Mouse (Mus musculus) lung, embryonic 16.5 days (tissue): ENCODE results near the gene 4930562C15Rik. TPM values are rescaled to one million over a fixed set of nuclear protein-coding genes. Genes with fewer than 3 reads are reported as not detected.
"Not testable (repeated sequence)": the region's sequence is repeated elsewhere in the genome, so short reads cannot be mapped to it uniquely, and the experiment has no call there.

Source experiments
- ATAC-seq: fragments of 200-750 bp; cut with Nextera tagmentation; 2 replicates; pipeline ENCODE4 v1.8.0; 2017; ENCODE audit warnings: low read depth, mild to moderate bottlenecking, moderate library complexity
- H3K27ac ChIP-seq: fragments of 300-500 bp; sonication (generic); 2 replicates; pipeline ENCODE4 v1.5.1; 2014; ENCODE audit warnings: mild to moderate bottlenecking, control low read depth, low read length
- H3K27me3 ChIP-seq: fragments of 300-500 bp; sonication (generic); 2 replicates; pipeline ENCODE4 v1.6.1; 2014; ENCODE audit warnings: low read depth, low read length, mixed read lengths; ENCODE audit not compliant: control insufficient read depth, insufficient read depth
- H3K36me3 ChIP-seq: fragments of 300-500 bp; sonication (generic); 2 replicates; pipeline ENCODE4 v1.6.1; 2014; ENCODE audit warnings: low read length; ENCODE audit not compliant: control insufficient read depth, insufficient read depth
- H3K4me1 ChIP-seq: fragments of 300-500 bp; sonication (generic); replicated peaks from 2 replicates; pipeline ENCODE4 v1.6.1; 2014; ENCODE audit warnings: low read length, mixed read lengths; ENCODE audit not compliant: control insufficient read depth, insufficient read depth
- H3K4me2 ChIP-seq: fragments of 300-500 bp; sonication (generic); 2 replicates; pipeline ENCODE4 v1.6.1; 2014; ENCODE audit warnings: low read depth, low read length, control low read depth
- H3K4me3 ChIP-seq: fragments of 300-500 bp; sonication (generic); 2 replicates; pipeline ENCODE4 v1.5.1; 2014; ENCODE audit warnings: mild to moderate bottlenecking, low read length, control low read depth
- H3K9ac ChIP-seq: fragments of 300-500 bp; sonication (generic); 2 replicates; pipeline ENCODE4 v1.6.1; 2014; ENCODE audit warnings: low read length, control low read depth
- H3K9me3 ChIP-seq: fragments of 300-500 bp; sonication (generic); 2 replicates; pipeline ENCODE4 v1.6.1; 2016; ENCODE audit warnings: low read length; ENCODE audit not compliant: control insufficient read depth
- WGBS: fragments of 180-500 bp; shearing (Covaris S2); extraction: QIAGEN DNeasy Blood & Tissue Kit; methylation state at CpG from one replicate; pipeline ENCODE4 v1.1.7; 2014; 5-methylcytosine and 5-hydroxymethylcytosine counted together
- polyA plus RNA-seq: library from polyadenylated mRNA; unstranded; fragments of >200 nt; fragmentation: Nextera tagmentation; extraction: Ambion mirVana; gene quantifications from 2 replicates; pipeline ENCODE4 v1.2.1, GENCODE M21; 2015

Gene 4930562C15Rik
- polyA plus RNA-seq, result 0.62 and 1.4 TPM in 2 replicates

- peak; percentile 60 for ATAC-seq
- Histone ChIP-seq H3K9me3 (no peaks in the 10 kb centered on the region), H3K36me3 (no peaks in the 10 kb centered on the region), H3K4me1 (no peaks in the 10 kb centered on the region), H3K27ac (peak within 1 kb of the TSS; percentile 23; the same call in 1 of the 2 replicates), H3K4me3 (no peak within 1 kb of the TSS), H3K27me3 (no peaks in the 10 kb centered on the region), H3K9ac (no peak within 1 kb of the TSS), H3K4me2 (no peak within 1 kb of the TSS)
- 66% methylated on average over 3 of the region's 3 CpGs for WGBS
Measured at GRCm38 (mm10) chr16:4835191-4835590, at the start of gene 4930562C15Rik. TSS of gene 4930562C15Rik (plus strand) at chr16:4835416.

GRCm38 (mm10) chr16:4785706-4786105, 49.5 kb upstream of the 4930562C15Rik start:
- 58% methylated on average over 4 of the region's 4 CpGs for WGBS
- Histone ChIP-seq H3K27me3 (no peaks in the 10 kb centered on the region), H3K9ac (no peak overlapping the region), H3K36me3 (no peaks in the 10 kb centered on the region), H3K4me1 (peaks cover 30% of the 10 kb centered on the region), H3K4me2 (no peak overlapping the region), H3K27ac (no peak overlapping the region), H3K4me3 (no peak overlapping the region), H3K9me3 (no peaks in the 10 kb centered on the region)
- no peak for ATAC-seq

GRCm38 (mm10) chr16:4788176-4788575, 47.0 kb upstream of the 4930562C15Rik start:
- no peak overlapping the region for H3K27ac ChIP-seq
- no peak overlapping the region for H3K4me3 ChIP-seq

DNA sequence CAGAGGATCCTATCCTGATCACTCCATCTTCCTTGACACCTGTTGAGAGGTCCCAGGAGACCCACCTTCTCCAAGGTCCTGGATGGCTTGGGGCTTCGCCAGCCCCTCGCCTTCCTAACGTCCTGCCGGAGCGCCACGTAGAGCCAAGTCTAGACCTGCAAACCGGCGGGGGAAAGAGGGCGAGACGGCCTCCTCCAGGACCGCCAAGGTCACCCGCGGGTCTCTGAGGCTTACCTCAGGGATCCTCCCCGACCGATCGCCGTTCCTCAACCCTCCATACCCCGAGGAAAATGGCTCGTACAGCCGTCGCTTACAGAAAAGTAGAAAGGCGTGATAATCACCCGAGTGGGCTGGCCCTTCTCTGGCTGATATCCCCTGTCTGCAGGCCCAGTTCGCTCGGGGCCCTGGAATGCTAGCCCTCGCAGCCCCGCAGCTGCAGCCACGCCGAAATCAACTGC, 45.9 kb upstream of the 4930562C15Rik start:
- WGBS, result under 1% methylated on average over 29 of the region's 29 CpGs
- H3K4me2 ChIP-seq, result peak overlapping the region; percentile 81
- no peaks in the 10 kb centered on the region for H3K27me3 ChIP-seq
- peak; percentile 48 for ATAC-seq
- no peaks in the 10 kb centered on the region for H3K36me3 ChIP-seq
- H3K4me1 ChIP-seq, result peaks cover 20% of the 10 kb centered on the region
- peak overlapping the region; percentile 95 for H3K27ac ChIP-seq
- peak overlapping the region; percentile 79 for H3K4me3 ChIP-seq
- peak overlapping the region; percentile 88 for H3K9ac ChIP-seq
- H3K9me3 ChIP-seq, result no peaks in the 10 kb centered on the region

More at GRCm38 (mm10) chr16:4788176-4788575, 47.0 kb upstream of the 4930562C15Rik start:
- peak overlapping the region; percentile 23; the same call in 1 of the 2 replicates for H3K4me2 ChIP-seq
- no peak for ATAC-seq
- H3K36me3 ChIP-seq, result no peaks in the 10 kb centered on the region
- H3K27me3 ChIP-seq, result no peaks in the 10 kb centered on the region
- H3K9me3 ChIP-seq, result no peaks in the 10 kb centered on the region
- H3K9ac ChIP-seq, result no peak overlapping the region
- peaks cover 23% of the 10 kb centered on the region for H3K4me1 ChIP-seq

DNA sequence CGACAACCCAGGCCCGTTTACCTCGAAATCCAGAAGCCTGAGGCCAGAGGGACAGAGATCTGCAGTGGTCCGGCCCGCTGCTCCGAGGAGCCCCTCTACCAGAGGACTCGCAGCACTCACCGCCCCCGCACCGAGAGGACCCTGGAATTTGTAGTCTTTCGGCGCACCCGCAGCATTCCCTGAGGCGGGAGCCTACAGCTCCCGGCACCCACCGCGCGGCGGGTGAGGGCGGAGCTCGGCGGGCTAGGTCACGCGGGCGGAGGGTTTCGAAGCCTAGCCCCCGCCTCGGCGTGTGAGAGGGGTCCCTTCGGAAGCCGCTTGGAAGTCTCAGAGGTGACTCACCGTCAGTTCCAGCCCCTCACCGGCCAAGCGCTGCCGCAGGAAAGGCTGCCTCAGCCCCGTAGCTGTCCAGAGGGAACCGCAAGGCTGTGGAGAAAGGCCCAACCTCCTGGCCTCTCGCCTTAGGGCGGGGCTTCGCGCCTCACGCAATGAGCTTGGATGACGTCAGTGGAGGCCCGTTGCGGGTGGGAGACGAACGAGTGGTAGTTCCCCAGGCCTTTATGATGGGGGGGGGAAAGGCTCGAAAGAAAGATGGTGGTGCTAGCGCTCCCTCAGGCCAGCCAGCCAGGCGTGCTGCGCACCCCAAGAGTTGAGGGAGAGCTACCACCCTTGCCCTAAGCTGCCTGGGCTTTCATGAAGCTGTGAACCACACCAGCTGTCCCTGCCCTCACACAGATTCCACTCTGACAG, 45.2 kb upstream of the 4930562C15Rik start, which contains the start of gene Cdip1:
TSS of gene Cdip1 (minus strand) at position 483 of the 750 bp plus-strand sequence.
- Histone ChIP-seq H3K36me3 (no peaks in the 10 kb centered on the region), H3K4me3 (peak within 1 kb of the TSS; percentile 79), H3K4me1 (peaks cover 14% of the 10 kb centered on the region), H3K27me3 (no peaks in the 10 kb centered on the region), H3K9me3 (no peaks in the 10 kb centered on the region), H3K4me2 (peak within 1 kb of the TSS; percentile 81), H3K9ac (peak within 1 kb of the TSS; percentile 88), H3K27ac (peak within 1 kb of the TSS; percentile 95)
- WGBS, result 1% methylated on average over 51 of the region's 51 CpGs
- peak; percentile 99 for ATAC-seq

- Histone ChIP-seq H3K27me3 (no peaks in the 10 kb centered on the region), H3K27ac (no peak overlapping the region), H3K9me3 (no peaks in the 10 kb centered on the region), H3K4me3 (no peak overlapping the region), H3K9ac (no peak overlapping the region), H3K4me2 (no peak overlapping the region), H3K4me1 (peaks cover 5% of the 10 kb centered on the region), H3K36me3 (no peaks in the 10 kb centered on the region)
- no peak for ATAC-seq
- WGBS, result 61% methylated on average over 2 of the region's 2 CpGs
Measured at GRCm38 (mm10) chr16:4791332-4791731, 43.9 kb upstream of the 4930562C15Rik start.

DNA sequence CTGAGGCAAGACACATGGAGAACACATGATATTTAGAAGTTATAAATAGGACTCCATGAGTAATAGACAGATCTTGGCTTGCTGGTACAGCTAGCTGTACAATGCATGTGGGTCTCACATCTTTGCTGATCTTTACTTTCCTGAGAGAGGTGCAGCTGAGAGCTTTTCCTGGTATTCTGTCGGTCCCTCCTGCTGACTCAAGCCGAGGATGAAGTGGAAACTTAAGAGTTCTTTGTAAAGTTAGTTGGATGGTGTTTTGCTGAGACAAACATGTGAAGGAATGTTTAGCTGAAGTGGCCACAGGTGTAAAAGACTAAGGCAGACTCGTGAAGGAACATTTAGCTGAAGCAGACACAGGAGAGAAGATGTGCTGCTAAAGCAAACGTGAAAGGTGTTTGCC, 38.6 kb upstream of the 4930562C15Rik start:
- H3K4me2 ChIP-seq, result no peak overlapping the region
- H3K4me1 ChIP-seq, result no peaks in the 10 kb centered on the region
- H3K27ac ChIP-seq, result no peak overlapping the region
- 61% methylated on average over 4 of the region's 4 CpGs for WGBS
- no peak overlapping the region for H3K9ac ChIP-seq
- no peaks in the 10 kb centered on the region for H3K9me3 ChIP-seq
- no peaks in the 10 kb centered on the region for H3K36me3 ChIP-seq
- no peaks in the 10 kb centered on the region for H3K27me3 ChIP-seq
- no peak for ATAC-seq
- no peak overlapping the region for H3K4me3 ChIP-seq

DNA sequence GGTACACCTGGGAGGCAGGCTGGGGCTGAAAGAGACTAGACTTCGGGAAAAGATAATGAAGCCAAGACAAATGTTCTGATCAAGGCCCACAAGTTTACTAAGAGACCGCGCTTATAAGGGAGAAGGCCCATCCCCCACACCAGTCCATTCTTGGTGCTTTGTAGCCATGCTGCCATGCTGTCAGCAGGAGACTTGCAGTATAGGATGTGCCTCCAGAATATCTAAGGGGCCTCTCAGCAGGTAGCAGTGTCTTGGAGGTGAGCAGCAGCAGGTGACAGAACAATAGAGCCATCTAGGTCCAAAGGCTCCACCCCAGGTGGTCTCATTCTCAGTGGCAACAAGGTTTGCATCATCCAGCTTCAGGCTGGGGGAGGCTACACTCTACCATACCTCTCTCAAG, 16.9 kb upstream of the 4930562C15Rik start:
- ATAC-seq, result no peak

GRCm38 (mm10) chr16:4824466-4824865, 10.8 kb upstream of the 4930562C15Rik start:
- not testable (repeated sequence) for H3K36me3 ChIP-seq, H3K4me2 ChIP-seq, H3K4me1 ChIP-seq, H3K9ac ChIP-seq, H3K4me3 ChIP-seq, H3K27me3 ChIP-seq, H3K27ac ChIP-seq, ATAC-seq, H3K9me3 ChIP-seq
- 81% methylated on average over 5 of the region's 5 CpGs for WGBS

More for the DNA sequence above, 16.9 kb upstream of the 4930562C15Rik start:
- H3K4me1 ChIP-seq, result no peaks in the 10 kb centered on the region
- H3K9ac ChIP-seq, result no peak overlapping the region
- no peaks in the 10 kb centered on the region for H3K36me3 ChIP-seq
- no peaks in the 10 kb centered on the region for H3K27me3 ChIP-seq
- no peak overlapping the region for H3K4me2 ChIP-seq
- no peak overlapping the region for H3K4me3 ChIP-seq
- WGBS, result 72% methylated on average over 3 of the region's 3 CpGs
- H3K9me3 ChIP-seq, result peaks cover 5% of the 10 kb centered on the region; the same call in 1 of the 2 replicates
- H3K27ac ChIP-seq, result no peak overlapping the region
